Mouse (Mus musculus): ENCODE measurements around the gene Calml3.

Calml3 gene

DNA sequence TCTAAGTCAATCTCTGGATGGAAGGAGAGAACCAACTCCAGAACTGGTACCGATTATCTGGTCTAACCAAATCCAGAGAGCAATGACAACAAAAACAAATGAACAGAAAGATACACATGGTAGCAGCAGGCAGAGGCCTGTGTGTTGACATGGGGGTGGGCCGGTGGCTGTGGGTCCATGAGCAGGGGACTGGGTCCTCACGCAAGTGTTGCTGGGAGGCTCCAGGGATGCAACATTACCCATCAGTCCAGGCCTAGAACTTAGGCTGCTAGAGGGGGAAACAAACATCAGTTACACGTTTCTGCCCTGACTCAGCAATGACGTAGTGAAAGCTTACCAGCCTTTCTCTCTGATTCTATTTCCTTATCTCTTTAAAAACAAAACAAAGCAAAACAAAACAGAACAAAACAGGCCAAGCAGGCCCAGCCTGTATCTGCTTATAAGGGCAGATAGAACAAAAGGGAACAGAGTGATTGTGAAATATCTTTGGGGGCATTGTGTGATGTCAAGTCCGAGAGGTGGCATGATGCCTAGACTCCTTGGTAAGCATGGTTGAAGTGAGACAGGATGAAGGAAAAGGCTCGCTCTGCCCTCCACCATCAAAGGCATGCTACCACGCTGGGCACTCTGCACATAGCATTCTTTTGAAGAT lies 24.4 kb downstream of the Calml3 start:
- DNase-seq (ENCODE audit: low spot score), result no peak

DNA sequence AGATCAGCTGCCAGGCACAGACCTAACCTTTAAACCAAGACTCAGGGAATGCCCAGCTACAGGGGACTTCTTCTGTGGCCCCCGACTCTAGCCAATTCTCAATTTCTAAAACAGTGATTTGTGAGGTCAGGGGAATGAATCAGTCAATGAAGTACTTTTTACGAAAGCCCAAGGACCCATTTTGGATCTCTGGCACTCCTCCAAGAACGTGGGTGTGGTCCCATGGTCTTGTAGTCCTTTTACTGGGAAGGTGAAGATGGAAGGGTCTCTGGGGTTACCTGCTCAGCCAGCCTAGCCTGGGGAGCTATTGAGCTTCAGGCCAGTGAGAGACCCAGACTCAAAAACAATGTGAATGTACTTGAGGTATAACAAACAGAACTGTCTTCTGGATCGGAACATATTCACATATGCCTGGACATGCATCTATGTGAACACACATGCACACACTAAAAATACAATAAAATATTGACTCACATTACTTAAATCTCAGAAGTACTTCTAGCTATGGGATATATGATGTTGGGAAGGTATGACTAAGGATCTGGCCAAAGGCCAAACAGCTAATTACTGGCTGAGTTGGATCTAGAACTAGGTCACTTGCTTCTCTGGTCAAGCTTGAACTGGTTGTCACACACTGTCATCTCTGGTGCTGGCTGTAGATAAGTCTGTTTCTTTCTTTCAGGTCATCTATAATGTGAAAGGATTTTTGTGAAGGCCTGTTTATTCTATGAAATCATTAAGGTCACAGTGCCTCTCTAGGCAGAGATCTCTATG lies 25.3 kb downstream of the Calml3 start:
- DNase-seq (ENCODE audit: low spot score), result no peak

DNA sequence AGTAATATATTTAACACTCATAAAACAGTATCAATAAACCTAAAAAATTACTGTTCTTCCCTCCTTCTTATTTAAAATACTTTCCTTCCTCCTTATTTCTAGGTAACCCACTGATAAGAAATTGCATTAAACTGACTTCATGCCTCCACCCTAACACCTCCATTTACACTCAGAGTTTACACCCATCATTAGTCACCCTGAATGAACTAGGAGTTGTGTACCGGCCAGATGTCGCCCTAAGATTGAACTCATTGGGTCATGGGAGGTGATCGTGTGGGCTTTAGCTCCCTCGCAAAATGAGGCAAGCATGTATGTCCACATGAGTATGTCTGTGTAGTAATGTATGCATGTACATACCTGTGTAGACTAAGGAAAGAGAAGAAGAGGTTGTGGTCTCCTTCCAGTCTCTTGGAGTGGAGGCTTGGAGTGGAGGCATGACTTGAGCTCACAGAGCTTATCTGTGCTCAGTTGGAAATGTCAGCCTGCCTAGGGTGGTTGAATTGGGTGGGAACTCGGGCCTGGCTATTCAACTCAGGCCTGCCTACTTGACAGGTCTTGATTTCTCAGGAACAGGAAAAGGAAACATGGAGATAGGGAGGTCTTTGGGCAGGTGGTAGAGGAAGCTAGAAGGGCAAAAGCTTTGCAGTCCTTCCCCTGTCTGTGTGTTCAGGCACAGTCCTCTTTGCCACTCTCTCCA lies 26.8 kb downstream of the Calml3 start:
- DNase-seq (ENCODE audit: low spot score), result no peak

DNA sequence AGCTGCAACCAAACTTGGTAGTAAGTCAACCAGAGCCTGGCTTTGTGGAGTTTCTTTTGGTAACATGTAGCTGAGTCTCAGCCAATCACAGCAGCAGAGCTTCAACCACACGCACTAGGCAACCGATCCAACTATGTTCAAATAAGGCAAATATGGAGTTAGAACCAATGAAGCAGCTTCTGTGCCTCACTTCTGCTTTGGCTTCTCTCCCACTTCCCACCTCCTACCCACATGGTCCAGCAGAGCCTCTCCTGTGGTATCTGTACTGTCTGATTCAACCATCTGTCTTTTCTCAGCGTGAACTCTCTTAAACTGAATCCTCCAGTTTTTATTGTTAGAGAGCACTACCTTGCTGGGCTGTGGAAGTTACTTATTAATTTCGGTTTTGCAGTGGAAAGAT lies 27.7 kb downstream of the Calml3 start:
- DNase-seq (ENCODE audit: low spot score), result no peak

DNA sequence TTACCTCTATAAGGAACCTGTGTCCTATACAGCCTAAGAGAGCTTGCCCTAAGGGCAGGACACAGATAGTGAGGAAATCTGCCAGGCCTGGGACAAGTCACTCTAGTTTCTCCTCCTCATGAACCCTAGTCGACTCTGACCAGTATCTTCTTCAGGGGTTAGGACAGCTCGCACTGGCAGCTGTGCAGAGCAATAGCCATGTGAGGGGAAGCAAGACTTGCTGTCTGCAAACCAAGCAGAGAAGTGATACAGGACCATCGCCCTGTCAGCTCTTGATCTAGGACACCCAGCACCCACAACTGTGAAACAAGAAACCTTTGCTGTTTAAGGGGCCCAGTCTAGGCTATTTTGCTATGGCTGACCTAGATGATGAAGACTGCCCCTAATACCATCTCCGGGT lies 29.1 kb downstream of the Calml3 start:
- DNase-seq (ENCODE audit: low spot score), result no peak

DNA sequence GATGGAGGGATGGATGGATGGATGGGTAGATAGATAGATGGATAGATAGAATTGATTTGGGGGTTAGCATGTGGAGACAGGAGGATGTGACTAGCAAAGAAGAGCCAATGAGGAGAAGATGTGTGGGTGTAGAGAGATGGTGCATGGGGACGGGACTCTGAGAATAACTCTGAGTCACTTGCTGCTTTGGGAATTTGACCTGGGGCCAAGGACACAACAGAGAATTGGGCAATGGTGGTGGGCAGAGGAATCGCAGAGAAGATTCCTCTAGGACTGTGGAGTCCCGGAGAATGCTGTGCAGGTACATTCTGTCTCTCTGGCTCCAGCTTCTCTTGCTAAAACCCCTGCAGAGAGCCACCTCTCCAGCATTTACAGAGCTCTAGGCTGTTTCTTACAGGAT lies 29.8 kb downstream of the Calml3 start:
- DNase-seq (ENCODE audit: low spot score), result no peak

DNA sequence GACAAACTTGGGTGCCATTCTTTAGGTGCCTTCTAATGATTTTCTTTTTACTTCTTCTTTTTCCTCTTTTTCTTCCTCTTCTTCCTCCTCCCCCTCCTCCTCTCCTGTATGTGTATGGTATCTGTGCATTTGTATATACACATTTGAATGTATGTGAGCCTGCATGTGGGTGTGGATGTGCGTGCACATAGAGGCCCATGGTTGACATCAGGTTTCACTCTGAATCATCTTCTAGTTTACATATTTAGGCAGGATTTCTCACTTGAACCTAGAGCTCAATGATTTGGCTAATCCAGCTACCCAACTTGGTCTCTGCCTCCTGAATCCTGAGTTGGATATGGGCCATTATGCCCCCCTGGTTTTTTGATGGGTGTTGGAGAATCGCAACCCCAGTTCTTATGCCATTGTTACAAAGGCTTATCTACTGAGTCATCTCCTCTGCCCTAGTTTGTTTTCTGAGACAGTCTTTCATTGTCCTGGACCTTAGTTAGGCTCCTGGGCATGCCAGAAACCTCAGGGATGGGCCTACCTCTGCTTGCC lies 30.9 kb downstream of the Calml3 start:
- no peak for DNase-seq (ENCODE audit: low spot score)

DNA sequence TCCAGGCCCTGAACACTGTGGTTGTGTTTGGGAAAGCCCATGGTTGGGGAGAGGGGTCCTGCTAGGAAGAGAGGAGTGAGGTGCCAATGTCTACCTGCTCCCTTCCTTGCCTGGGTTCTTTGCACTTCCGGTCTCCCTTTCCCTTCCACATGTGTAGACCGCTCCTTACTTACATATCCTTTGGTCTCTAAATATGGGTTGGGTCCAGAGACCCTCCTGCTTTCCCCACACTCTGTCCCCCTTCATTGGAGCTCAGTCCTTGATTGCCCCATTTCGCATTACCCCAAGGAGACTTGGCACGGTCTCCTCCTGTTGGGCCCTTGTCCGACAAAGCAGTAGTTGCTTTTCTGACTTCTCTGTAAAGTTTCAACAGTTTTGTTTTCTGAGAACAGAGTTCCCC lies 32.9 kb downstream of the Calml3 start:
- DNase-seq (ENCODE audit: low spot score), result no peak

DNA sequence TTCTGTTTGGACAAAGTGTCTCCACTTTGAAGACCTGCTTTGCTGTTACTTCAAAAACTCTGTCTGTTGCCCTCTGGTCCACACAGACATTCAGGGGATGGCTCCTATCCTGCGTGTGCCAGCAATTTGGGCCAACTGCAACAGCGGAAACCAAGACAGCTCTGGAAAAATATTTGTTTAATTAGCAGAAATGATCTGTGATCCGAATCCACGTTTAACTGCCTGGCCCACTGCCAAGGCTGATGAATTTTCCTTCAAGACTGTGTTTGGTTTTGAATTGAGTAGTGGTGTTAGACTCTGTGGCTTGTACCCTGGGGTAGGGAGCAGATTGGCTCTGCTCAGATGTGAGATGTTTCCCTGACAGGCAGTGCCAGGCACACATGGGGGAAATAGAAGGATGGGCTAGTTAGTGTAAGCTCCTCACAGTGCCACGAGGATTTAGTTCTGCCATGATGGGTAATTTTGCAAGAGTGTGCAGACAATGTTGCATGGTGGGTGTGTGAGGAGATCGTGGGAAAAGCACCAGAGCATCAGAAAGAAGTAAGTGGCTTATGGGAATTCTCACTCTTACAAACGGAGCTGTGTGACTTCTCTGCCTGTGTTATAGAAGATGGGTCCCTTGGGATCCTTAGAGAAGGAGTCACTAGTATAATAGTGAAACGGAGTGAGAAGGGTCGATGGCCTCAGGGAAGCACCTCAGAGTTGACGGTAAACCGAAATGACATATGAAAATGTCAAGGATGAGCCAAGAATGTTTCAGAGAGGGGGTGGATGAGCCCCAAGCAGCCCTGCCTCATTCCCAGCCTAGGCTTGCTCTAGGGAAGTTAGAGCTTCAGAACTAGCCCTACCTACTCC lies 33.7 kb downstream of the Calml3 start:
- no peak for DNase-seq (ENCODE audit: low spot score)

DNA sequence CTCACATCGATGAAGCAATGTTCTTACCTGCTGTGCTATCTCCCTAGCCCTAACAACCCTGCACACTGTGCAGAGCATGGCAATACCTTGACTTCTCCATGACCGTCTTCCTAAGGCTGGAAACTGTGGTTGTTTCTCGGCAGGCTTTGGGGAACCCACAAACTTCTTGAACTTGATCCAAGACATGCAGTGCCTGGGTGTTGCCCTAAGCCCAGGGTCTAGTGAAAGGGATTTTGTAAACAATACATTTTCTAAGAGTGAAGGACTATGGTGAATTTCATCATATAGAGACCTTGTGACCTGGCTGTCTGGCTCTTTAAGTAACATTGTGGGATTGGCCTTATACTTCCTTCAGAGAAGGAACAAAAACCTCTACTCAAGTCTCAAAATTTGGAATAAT lies 34.6 kb downstream of the Calml3 start:
- DNase-seq (ENCODE audit: low spot score), result no peak

DNA sequence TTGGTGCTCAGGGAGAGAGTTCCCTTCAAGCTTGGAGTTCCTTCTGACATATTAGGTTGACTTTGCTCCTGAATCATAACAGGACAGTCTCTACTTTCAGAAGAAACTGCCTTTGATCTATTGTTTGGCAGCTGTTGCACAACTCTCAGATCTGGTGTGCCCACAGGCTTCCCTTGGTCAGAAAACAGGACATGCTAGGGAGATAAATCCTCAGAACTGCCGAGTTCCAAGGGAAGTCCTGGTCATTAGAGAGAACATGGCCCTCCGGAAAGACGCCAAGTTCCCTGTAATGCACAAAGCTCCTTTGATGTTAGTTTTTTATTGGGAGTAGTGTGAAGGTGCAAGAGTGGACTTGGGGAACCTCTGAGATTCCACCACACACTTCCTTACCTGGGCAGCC lies 35.5 kb downstream of the Calml3 start:
- no peak for DNase-seq (ENCODE audit: low spot score)

DNA sequence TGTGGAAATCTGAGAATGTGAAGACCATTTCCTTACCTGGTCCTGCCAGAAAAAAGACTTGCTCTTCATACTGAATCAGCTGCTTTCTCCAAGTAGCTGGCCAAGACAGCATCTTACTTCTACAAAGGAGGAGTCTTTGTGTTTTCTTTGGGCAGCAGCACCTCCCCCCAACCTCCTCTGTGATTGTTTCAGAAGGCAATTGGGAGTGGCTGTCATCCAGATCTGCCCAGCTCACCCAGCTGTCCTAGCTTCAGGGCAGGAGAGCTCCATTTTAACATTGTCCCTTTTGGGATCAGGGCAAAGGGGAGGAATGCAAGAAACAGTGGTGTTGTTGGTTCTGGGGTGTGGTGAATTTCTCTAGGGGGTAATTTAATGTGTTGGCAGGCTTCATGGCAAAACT lies 37.0 kb downstream of the Calml3 start:
- DNase-seq (ENCODE audit: low spot score), result no peak

DNA sequence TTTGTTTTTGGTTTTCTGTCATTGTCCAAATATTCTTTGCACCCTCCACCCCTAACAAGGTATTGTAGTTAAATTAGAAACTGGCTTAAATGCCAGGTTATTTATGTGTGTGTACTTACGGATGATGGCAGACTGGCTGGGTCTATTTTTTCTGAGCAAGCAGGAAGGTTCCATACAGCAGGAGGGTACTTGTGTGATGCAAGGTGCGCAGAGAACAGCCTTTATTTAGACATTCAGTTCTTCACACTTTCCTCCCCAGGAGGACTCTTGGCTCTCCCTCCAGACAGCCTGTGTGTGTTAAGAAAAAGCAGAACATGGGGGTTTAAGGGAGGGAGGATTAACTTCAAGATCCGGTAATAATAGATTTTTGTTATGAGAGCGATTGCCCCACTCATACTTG lies 38.3 kb downstream of the Calml3 start:
- DNase-seq (ENCODE audit: low spot score), result no peak

DNA sequence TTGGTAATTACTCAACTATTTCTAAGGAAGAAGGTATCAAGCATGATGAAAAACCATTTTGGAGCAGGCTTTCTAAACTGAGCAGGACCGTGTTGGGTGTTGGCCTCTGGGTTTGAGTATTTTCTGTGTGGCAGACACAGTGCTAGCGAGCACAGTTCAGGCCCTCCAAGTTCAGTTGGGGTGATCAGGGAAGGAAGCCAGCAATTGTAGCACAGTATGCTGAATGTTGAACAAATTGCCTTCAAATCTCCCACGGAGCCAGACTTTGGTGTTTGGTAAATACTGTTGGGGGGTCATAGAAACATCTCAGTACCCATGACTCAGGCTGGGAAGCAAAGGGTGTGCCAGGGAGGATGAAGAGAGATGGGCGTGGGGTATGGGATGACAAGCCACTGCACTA lies 43.0 kb downstream of the Calml3 start:
- no peak for DNase-seq (ENCODE audit: low spot score)

DNA sequence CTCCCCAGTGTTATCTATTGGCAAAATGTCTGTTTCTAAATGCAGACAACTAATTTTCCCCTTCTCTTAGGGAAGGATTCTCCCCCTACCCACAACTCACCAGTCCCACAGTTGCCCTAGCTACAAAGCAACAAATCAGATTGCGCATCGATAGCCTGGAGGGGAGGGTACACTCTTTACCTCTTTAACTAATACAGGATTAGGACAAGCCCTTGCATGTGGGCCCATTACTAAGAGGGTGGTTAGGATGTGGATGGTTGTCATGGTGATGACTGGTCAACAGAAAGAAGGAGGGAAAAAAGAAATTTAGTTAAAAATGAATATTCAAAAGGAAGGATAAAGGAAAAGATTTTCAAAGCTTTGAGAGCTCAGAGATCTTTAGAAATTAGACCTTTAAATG lies 45.8 kb downstream of the Calml3 start:
- no peak for DNase-seq (ENCODE audit: low spot score)

DNA sequence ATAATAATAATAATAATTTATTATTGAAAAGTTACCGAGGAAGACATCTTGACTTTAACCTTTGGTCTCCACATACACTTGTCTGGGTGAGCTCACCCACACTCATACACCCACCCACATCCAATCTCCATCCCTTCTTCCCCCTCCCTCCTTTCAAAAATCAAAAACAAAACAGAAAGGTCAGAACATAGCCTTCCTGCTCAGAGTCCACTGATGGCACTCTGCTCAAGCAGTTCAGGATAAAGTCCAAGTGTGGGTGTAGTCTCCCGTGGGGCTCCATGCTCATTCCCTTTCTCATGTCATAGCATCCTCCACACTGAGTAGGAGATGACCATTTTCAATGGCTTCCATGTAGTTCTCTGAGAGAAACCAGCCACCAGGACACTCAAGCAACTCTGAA lies 50.8 kb downstream of the Calml3 start:
- no peak for DNase-seq (ENCODE audit: low spot score)
